Mouse (Mus musculus): ENCODE results near the gene Ctdnep1. TPM values are rescaled to one million over a fixed set of nuclear protein-coding genes. Genes with fewer than 3 reads are reported as not detected.
A peak's percentile ranks its signal among the peaks of the same experiment; 100 is the strongest.

Ctdnep1 gene
- polyA plus RNA-seq, 1 experiment from 2014 or later = 32.4 TPM

DNA sequence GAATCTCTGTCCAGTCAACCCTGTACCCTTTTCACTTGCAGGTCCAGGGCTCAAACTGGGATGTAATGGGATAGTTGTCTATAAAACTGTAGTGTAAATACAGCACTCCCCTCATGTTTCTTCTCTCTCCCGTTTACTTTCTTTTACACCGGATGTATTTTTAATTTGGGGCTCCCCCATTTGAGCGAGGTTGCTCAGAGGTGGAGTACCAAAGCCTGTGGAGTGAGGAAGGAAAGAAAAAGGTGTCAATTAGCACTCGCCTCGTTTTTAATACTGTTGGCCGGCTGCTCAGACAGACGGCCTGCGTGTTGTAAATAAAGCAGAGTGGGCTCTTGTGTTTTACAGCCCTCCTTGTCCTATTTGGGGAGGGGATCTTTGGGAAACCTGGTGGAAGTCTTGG, 18.7 kb downstream of the Ctdnep1 start:
- Histone ChIP-seq H3K27ac (peak overlapping the region; percentile 70; the same call in 1 of the 2 replicates), H3K27me3 (no peaks in the 10 kb centered on the region), H3K9me3 (no peaks in the 10 kb centered on the region), H3K9ac (no peak overlapping the region), H3K4me1 (peaks cover 39% of the 10 kb centered on the region), H3K36me3 (peaks cover 30% of the 10 kb centered on the region), H3K4me2 (replicated peaks) (peak overlapping the region; percentile 37; the same call in 1 of the 2 replicates), H3K4me3 (peak overlapping the region; percentile 81; the same call in 1 of the 2 replicates)
- no peak for ATAC-seq (ENCODE audit: insufficient number of reproducible peaks, insufficient read depth, low FRiP score, low TSS enrichment)
- WGBS = 85% methylated on average over 8 of the region's 8 CpGs

DNA sequence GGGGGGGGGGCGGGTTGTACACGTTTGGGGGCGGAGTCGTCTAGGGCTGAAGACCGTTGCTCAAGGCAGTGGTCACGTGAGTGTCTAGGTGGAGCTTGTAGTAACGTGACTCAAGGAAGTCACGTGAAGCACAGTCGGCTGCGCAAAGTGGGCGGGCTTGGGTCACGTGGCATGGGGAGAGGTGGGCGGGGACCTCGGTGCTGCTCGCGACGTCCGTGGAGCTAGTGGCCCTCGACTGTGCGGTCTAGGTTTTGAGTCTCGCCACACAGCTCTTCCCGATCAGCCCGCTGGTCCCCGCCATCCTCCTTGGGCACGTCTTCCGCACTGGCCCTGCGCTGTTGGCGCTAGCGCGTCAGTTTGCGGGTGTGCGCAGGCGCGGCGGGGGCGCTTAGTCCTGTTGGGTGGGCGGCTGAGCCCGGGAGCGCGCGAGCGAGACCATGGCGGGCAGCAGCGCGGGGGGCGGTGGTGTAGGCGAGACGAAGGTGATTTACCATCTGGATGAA, 19.5 kb downstream of the Ctdnep1 start, which contains the start of gene Dvl2:
Dvl2 (plus strand) TSS at position 200 of the 503 bp plus-strand sequence.
- Histone ChIP-seq H3K9me3 (no peaks in the 10 kb centered on the region), H3K27ac (peak within 1 kb of the TSS; percentile 98), H3K4me1 (peaks cover 39% of the 10 kb centered on the region), H3K36me3 (peaks cover 36% of the 10 kb centered on the region), H3K9ac (peak within 1 kb of the TSS; percentile 72), H3K27me3 (no peaks in the 10 kb centered on the region), H3K4me2 (replicated peaks) (peak within 1 kb of the TSS; percentile 93), H3K4me3 (peak within 1 kb of the TSS; percentile 81)
- peak; percentile 65 for ATAC-seq (ENCODE audit: insufficient number of reproducible peaks, insufficient read depth, low FRiP score, low TSS enrichment)
- under 1% methylated on average over 47 of the region's 48 CpGs for WGBS

DNA sequence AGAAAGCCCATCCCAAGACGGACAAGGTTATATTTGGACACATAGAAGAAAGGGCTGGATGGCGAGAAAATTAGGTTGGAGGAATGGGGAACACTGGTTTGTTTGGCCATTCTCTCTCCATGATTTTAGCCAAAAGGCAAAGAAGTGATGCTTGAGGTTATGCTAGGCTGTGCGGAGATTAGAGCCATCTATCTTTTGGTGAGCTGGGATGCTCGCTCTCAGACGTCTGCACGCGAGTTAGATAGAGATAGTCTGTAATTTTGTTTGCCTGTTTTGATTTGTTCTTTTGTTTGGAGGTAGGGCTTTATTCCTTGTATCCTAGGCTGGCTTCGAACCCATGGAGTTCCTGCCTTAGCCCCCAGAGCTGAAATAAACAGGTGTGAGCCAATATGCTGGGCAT, 20.2 kb downstream of the Ctdnep1 start:
- H3K9me3 ChIP-seq = no peaks in the 10 kb centered on the region
- H3K4me3 ChIP-seq = peak overlapping the region; percentile 81
- peaks cover 39% of the 10 kb centered on the region for H3K4me1 ChIP-seq
- H3K27ac ChIP-seq = peak overlapping the region; percentile 98
- 12% methylated on average over 8 of the region's 8 CpGs for WGBS
- H3K9ac ChIP-seq = peak overlapping the region; percentile 72
- peak overlapping the region; percentile 93 for H3K4me2 ChIP-seq (replicated peaks)
- no peaks in the 10 kb centered on the region for H3K27me3 ChIP-seq
- peaks cover 43% of the 10 kb centered on the region for H3K36me3 ChIP-seq
- no peak for ATAC-seq (ENCODE audit: insufficient number of reproducible peaks, insufficient read depth, low FRiP score, low TSS enrichment)

DNA sequence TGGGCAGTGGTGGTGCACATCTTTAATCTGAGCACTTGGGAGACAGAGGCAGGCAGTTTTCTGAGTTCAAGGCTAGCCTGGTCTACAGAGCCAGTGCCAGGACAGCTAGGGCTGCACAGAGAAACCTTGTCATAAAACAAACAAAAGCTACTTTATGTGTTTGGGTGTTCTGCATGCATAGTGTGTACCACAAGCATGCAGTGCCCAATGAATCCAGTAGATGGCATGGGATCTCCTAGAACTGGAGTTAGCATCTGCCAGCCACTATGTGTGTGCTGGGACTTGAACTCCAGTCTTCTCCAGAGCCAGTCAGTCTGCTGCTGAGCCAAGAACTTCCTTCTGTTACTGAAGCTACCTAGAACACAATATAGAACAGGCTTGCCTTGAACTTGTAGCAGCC, 20.9 kb downstream of the Ctdnep1 start:
- no peaks in the 10 kb centered on the region for H3K27me3 ChIP-seq
- no peaks in the 10 kb centered on the region for H3K9me3 ChIP-seq
- H3K9ac ChIP-seq = peak overlapping the region; percentile 24; the same call in 1 of the 2 replicates
- peak overlapping the region; percentile 93 for H3K4me2 ChIP-seq (replicated peaks)
- peaks cover 39% of the 10 kb centered on the region for H3K4me1 ChIP-seq
- H3K27ac ChIP-seq = no peak overlapping the region
- ATAC-seq (ENCODE audit: insufficient number of reproducible peaks, insufficient read depth, low FRiP score, low TSS enrichment) = no peak
- peaks cover 50% of the 10 kb centered on the region for H3K36me3 ChIP-seq
- peak overlapping the region; percentile 81 for H3K4me3 ChIP-seq

DNA sequence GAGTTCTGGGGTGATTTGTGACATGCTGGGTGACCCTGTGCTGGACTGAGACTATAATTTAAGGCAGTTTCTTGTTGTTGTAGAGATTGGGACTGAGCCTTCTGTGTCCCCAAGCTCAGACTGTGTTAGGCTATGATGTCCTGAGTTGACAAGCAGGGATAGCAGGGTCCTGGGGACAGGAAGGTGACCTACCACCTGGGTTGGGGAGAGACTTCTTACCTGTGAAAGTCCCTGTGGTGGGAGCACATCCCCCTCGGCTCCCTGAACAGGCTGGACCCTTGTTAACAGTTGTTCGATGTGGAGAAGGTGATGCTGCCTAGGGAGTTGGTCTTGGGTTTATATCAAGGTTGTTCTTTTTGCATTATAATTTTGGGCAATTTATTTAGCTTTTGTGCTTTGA, 21.5 kb downstream of the Ctdnep1 start:
- ATAC-seq (ENCODE audit: insufficient number of reproducible peaks, insufficient read depth, low FRiP score, low TSS enrichment) = no peak

DNA sequence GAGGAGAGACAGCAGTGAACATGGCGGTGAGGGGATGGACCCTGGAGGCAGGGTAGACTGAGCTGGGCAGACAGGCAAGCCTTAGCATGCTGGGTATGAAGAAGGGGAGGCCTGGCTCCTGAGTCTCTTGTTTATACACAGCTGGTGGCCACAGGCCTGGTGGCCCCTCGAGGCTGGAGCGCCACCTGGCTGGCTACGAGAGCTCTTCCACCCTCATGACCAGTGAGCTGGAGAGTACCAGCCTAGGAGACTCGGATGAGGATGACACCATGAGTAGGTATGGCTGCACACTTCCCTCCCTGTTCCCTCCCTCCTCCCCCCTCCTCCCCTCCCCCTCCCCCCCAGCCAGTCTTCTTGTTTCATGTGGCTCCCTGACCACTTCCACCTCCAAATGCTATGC, 24.6 kb downstream of the Ctdnep1 start:
- WGBS = 48% methylated on average over 5 of the region's 5 CpGs
- ATAC-seq (ENCODE audit: insufficient number of reproducible peaks, insufficient read depth, low FRiP score, low TSS enrichment) = no peak
- no peak overlapping the region for H3K4me3 ChIP-seq

More for the DNA sequence above, 21.5 kb downstream of the Ctdnep1 start:
- Histone ChIP-seq H3K9ac (peak overlapping the region; percentile 24; the same call in 1 of the 2 replicates), H3K4me3 (peak overlapping the region; percentile 81), H3K4me2 (replicated peaks) (peak overlapping the region; percentile 93), H3K27ac (no peak overlapping the region), H3K27me3 (no peaks in the 10 kb centered on the region), H3K9me3 (no peaks in the 10 kb centered on the region), H3K4me1 (peaks cover 37% of the 10 kb centered on the region), H3K36me3 (peaks cover 56% of the 10 kb centered on the region)
- 87% methylated on average over 2 of the region's 2 CpGs for WGBS

DNA sequence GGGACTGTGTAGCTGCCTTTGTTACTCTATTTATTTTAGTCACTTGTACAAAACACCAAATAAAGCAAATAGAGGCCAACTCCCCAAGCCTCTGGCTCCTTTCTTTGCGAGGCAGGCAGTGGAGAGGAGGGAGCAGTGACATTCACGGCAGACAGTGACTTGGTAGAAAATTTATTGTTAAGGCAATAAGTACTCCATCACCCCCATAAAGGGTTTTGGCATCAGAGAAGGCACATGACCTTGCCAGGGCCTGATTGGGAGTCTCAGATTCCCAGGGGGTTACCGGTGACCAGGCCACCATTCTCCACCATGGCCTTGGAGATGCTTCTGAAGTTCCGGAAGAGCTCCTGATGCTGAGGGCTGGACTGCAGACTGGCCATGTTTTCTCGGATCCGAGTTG, 29.1 kb downstream of the Ctdnep1 start:
- no peak overlapping the region for H3K4me2 ChIP-seq (replicated peaks)
- no peak overlapping the region for H3K4me3 ChIP-seq
- WGBS = 81% methylated on average over 6 of the region's 6 CpGs
- H3K9ac ChIP-seq = no peak overlapping the region
- H3K4me1 ChIP-seq = peaks cover 12% of the 10 kb centered on the region
- no peaks in the 10 kb centered on the region for H3K9me3 ChIP-seq
- peaks cover 94% of the 10 kb centered on the region for H3K36me3 ChIP-seq
- ATAC-seq (ENCODE audit: insufficient number of reproducible peaks, insufficient read depth, low FRiP score, low TSS enrichment) = no peak
- H3K27ac ChIP-seq = no peak overlapping the region
- H3K27me3 ChIP-seq = no peaks in the 10 kb centered on the region

More for the DNA sequence above, 24.6 kb downstream of the Ctdnep1 start:
- peaks cover 24% of the 10 kb centered on the region for H3K4me1 ChIP-seq
- no peak overlapping the region for H3K9ac ChIP-seq
- no peaks in the 10 kb centered on the region for H3K27me3 ChIP-seq
- no peak overlapping the region for H3K27ac ChIP-seq
- H3K4me2 ChIP-seq (replicated peaks) = no peak overlapping the region
- no peaks in the 10 kb centered on the region for H3K9me3 ChIP-seq
- peaks cover 62% of the 10 kb centered on the region for H3K36me3 ChIP-seq

DNA sequence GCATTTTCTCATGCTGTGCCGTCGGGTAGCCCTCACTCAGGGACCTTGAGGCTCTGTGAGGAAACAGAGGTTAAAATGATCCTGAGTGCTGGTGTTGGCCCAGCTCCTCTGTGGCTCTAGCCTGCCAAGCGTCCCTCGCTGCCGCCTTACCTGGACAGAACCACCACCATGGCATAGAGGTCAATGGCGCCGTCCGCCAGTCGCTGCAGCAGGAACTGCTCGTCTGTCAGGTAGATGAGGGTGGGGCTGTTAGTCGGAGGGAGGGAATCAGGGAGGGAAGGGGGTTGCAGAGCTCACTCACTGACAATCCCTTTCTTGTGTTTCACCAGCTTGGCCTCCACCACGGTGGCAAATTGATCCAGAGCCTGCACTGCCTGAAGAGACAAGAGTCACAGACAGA, 29.6 kb downstream of the Ctdnep1 start:
- Histone ChIP-seq H3K27me3 (no peaks in the 10 kb centered on the region), H3K27ac (no peak overlapping the region), H3K4me1 (peaks cover 12% of the 10 kb centered on the region), H3K4me2 (replicated peaks) (no peak overlapping the region), H3K4me3 (no peak overlapping the region), H3K36me3 (peaks cover 89% of the 10 kb centered on the region), H3K9me3 (no peaks in the 10 kb centered on the region), H3K9ac (no peak overlapping the region)
- ATAC-seq (ENCODE audit: insufficient number of reproducible peaks, insufficient read depth, low FRiP score, low TSS enrichment) = no peak
- 91% methylated on average over 11 of the region's 12 CpGs for WGBS

DNA sequence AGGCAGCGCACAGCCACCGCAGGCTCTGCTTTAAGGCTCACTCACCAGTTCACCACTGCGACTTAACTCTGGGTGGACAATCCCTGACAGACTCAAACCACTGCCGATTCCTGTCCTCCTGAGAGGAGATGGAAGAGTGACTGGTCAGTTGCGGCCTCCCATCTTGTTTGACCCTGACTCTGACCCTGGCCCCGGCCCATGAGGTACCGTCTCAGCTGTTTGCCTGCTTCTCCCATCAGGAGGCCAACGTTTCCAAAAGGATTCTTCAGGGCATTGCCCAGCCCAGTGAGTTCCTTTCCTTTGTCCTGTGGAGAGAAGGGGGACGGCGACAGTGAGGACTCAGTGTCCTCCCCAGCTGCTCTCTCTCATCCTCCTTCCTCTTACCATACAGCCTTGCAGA, 30.0 kb downstream of the Ctdnep1 start:
- no peak for ATAC-seq (ENCODE audit: insufficient number of reproducible peaks, insufficient read depth, low FRiP score, low TSS enrichment)
- Histone ChIP-seq H3K36me3 (peaks cover 85% of the 10 kb centered on the region), H3K4me1 (peaks cover 12% of the 10 kb centered on the region), H3K27me3 (no peaks in the 10 kb centered on the region), H3K4me3 (no peak overlapping the region), H3K4me2 (replicated peaks) (no peak overlapping the region), H3K9me3 (no peaks in the 10 kb centered on the region), H3K9ac (no peak overlapping the region), H3K27ac (no peak overlapping the region)
- WGBS = 82% methylated on average over 10 of the region's 10 CpGs

DNA sequence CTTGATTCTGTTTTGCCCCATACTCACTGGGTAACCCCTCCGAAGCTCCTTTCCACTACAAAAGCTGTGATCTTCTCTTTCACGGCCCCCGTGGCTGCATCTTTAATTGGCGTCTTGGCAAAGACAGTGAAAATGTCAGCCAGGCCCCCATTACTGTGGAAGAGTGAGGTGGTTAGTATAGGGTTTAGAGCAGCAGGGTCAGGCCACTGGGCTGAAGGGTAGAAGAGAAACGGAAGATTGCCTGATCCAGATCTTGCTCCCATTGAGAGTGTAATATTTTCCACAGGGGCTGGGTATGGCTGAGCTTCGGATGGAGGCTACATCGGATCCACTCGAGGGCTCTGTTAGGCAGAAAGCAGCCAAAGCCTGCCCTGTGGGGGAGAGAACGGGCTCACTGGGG, 32.0 kb downstream of the Ctdnep1 start:
- H3K9me3 ChIP-seq = no peaks in the 10 kb centered on the region
- no peak overlapping the region for H3K27ac ChIP-seq
- peaks cover 65% of the 10 kb centered on the region for H3K36me3 ChIP-seq
- H3K4me3 ChIP-seq = no peak overlapping the region
- H3K27me3 ChIP-seq = no peaks in the 10 kb centered on the region
- WGBS = 91% methylated on average over 9 of the region's 9 CpGs
- no peak overlapping the region for H3K9ac ChIP-seq
- ATAC-seq (ENCODE audit: insufficient number of reproducible peaks, insufficient read depth, low FRiP score, low TSS enrichment) = no peak
- H3K4me2 ChIP-seq (replicated peaks) = no peak overlapping the region
- peaks cover 27% of the 10 kb centered on the region for H3K4me1 ChIP-seq

DNA sequence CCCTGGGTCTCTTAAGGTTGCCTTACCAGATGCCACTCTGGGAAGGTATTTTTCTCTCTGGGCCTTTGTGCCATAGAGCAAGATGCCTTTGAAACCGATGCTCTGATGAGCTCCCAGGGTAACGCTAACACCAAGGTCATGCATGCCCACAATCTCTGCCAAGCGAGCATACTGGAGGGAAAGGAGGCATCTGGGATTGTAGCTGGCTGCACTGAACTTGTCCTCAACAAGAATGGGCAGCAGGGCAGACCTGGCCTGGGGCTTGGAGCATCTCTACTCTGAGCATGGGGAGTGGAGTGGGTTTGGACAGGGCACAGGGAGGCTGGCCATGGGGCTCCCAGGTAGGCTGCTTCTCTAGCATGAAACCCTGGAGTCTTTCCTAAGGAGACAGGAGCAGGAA, 32.5 kb downstream of the Ctdnep1 start:
- H3K4me1 ChIP-seq = peaks cover 28% of the 10 kb centered on the region
- no peak overlapping the region for H3K9ac ChIP-seq
- H3K27me3 ChIP-seq = no peaks in the 10 kb centered on the region
- H3K9me3 ChIP-seq = no peaks in the 10 kb centered on the region
- peaks cover 61% of the 10 kb centered on the region for H3K36me3 ChIP-seq
- no peak overlapping the region for H3K4me3 ChIP-seq
- WGBS = 84% methylated on average over 3 of the region's 3 CpGs
- H3K4me2 ChIP-seq (replicated peaks) = no peak overlapping the region
- no peak for ATAC-seq (ENCODE audit: insufficient number of reproducible peaks, insufficient read depth, low FRiP score, low TSS enrichment)
- no peak overlapping the region for H3K27ac ChIP-seq

DNA sequence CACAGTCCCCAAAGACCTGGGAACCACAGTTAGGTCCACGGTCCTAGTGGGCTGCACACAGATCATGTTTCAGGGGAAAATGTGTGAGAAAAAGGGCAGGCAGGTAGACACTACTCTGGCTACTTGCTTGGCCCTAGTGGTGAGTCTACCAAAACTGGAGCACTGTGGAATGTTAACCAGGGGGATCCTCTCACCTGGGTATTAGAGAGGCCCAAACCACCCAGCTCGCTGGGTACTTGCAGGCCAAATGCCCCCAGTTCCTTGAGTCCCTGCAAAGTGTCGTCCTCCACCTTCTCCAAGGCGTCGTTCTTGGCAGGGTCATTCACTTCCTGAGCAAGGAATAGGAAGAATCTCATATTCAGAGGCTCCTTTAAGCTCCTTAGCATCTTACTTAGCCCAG, 33.1 kb downstream of the Ctdnep1 start:
- peaks cover 30% of the 10 kb centered on the region for H3K4me1 ChIP-seq
- ATAC-seq (ENCODE audit: insufficient number of reproducible peaks, insufficient read depth, low FRiP score, low TSS enrichment) = no peak

More for the DNA sequence above, 33.1 kb downstream of the Ctdnep1 start:
- peak overlapping the region; percentile 78 for H3K4me2 ChIP-seq (replicated peaks)
- no peak overlapping the region for H3K9ac ChIP-seq
- H3K9me3 ChIP-seq = no peaks in the 10 kb centered on the region
- 49% methylated on average over 5 of the region's 5 CpGs for WGBS
- H3K36me3 ChIP-seq = peaks cover 54% of the 10 kb centered on the region
- no peak overlapping the region for H3K27ac ChIP-seq
- no peaks in the 10 kb centered on the region for H3K27me3 ChIP-seq
- H3K4me3 ChIP-seq = no peak overlapping the region; the same call in 1 of the 2 replicates

All from embryonic facial prominence, embryonic 12.5 days (tissue).